ENCODE assay signal across 22 mouse cellular contexts in genomic region chr10:88522795-88523194, GRCm38 (mm10). TPM values are rescaled to one million over a fixed set of nuclear protein-coding genes. Genes with fewer than 3 reads are reported as not detected.
DNase-seq lines count a peak whose midpoint lies in the region; ATAC-seq and TF ChIP-seq lines count a peak whose summit lies in the region.
"Had no signal": no experiment of that assay in that cellular context is flagged by ENCODE, and none has a peak within 500 bp of the region (broad histone marks: within the 10 kb centered on the region; RNA-seq: fewer than 3 reads in every experiment).

No protein-coding gene starts in this region.

- no peaks in the 10 kb centered on the region for H3K27me3 ChIP-seq in intestine, embryonic 15.5 days (replicated peaks)
- H3K27me3 ChIP-seq in intestine, embryonic 16.5 days (replicated peaks; ENCODE audit: control insufficient read depth, insufficient read depth, low read length): no peaks in the 10 kb centered on the region
- H3K27me3 ChIP-seq in intestine, postnatal 0 days (replicated peaks; ENCODE audit: control insufficient read depth, insufficient read depth, low read length): no peaks in the 10 kb centered on the region
- H3K27me3 ChIP-seq in kidney, embryonic 16.5 days (ENCODE audit: insufficient read depth, low read length): no peaks in the 10 kb centered on the region
- H3K27me3 ChIP-seq: CH12.LX had no signal

- no peaks in the 10 kb centered on the region for H3K9me3 ChIP-seq in intestine, embryonic 15.5 days
- no peaks in the 10 kb centered on the region for H3K9me3 ChIP-seq in intestine, embryonic 16.5 days (ENCODE audit: control insufficient read depth, low read length)
- H3K9me3 ChIP-seq in intestine, postnatal 0 days (ENCODE audit: control insufficient read depth): no peaks in the 10 kb centered on the region
- H3K9me3 ChIP-seq in kidney, embryonic 16.5 days (ENCODE audit: low read length): no peaks in the 10 kb centered on the region
- H3K9me3 ChIP-seq: G1E had no signal

- no peak for TF ChIP-seq CTCF in intestine, postnatal 0 days (IDR thresholded peaks at IDR 0.05; ENCODE audit: low read depth)

- WGBS in intestine, embryonic 15.5 days: 65% methylated on average over 8 of the region's 8 CpGs
- 69% methylated on average over 8 of the region's 8 CpGs for WGBS in intestine, embryonic 16.5 days
- WGBS in intestine, postnatal 0 days: 51% methylated on average over 8 of the region's 8 CpGs
- 93% methylated on average over 8 of the region's 8 CpGs for WGBS in kidney, embryonic 16.5 days

- H3K27ac ChIP-seq in intestine, embryonic 15.5 days: 0 out of 2 replicates have a peak overlapping the region, but pooled peaks have one; percentile 42
- H3K27ac ChIP-seq in intestine, embryonic 16.5 days (ENCODE audit: low read length): peak overlapping the region; percentile 65
- peak overlapping the region; percentile 58 for H3K27ac ChIP-seq in intestine, postnatal 0 days (ENCODE audit: low read depth, low read length)
- no peak overlapping the region for H3K27ac ChIP-seq in kidney, embryonic 16.5 days (ENCODE audit: low read length)

- no peak overlapping the region for H3K4me2 ChIP-seq in intestine, embryonic 15.5 days (replicated peaks)
- H3K4me2 ChIP-seq in intestine, embryonic 16.5 days (ENCODE audit: low read depth, low read length): no peak overlapping the region
- H3K4me2 ChIP-seq in intestine, postnatal 0 days (replicated peaks; ENCODE audit: low read depth): no peak overlapping the region
- no peak overlapping the region for H3K4me2 ChIP-seq in kidney, embryonic 16.5 days (replicated peaks; ENCODE audit: low read depth, low read length)

- no peak overlapping the region for H3K4me3 ChIP-seq in intestine, embryonic 15.5 days (replicated peaks)
- no peak overlapping the region for H3K4me3 ChIP-seq in intestine, embryonic 16.5 days (ENCODE audit: low read length)
- H3K4me3 ChIP-seq in intestine, postnatal 0 days (ENCODE audit: low read depth, low read length): no peak overlapping the region
- H3K4me3 ChIP-seq in kidney, embryonic 16.5 days (ENCODE audit: low read length): no peak overlapping the region

- H3K36me3 ChIP-seq in intestine, embryonic 15.5 days: no peaks in the 10 kb centered on the region
- H3K36me3 ChIP-seq in intestine, embryonic 16.5 days (ENCODE audit: control insufficient read depth, insufficient read depth, low read length): no peaks in the 10 kb centered on the region
- no peaks in the 10 kb centered on the region for H3K36me3 ChIP-seq in intestine, postnatal 0 days (ENCODE audit: control insufficient read depth, insufficient read depth)
- H3K36me3 ChIP-seq in kidney, embryonic 16.5 days (ENCODE audit: insufficient read depth, low read length): no peaks in the 10 kb centered on the region
- H3K36me3 ChIP-seq: G1E had no signal

- peak; percentile 92 for ATAC-seq in intestine, embryonic 15.5 days
- peak; percentile 98 for ATAC-seq in intestine, embryonic 16.5 days
- ATAC-seq in intestine, postnatal 0 days: peak; percentile 95
- ATAC-seq in kidney, embryonic 16.5 days (ENCODE audit: low FRiP score, low TSS enrichment): no peak
- ATAC-seq: activated CD4-positive, CD25-positive, alpha-beta regulatory T cell, adult 4 months; CD4-positive, CD25-positive, alpha-beta regulatory T cell, adult 4 months; Patski had no signal

- DNase-seq in heart, adult 11 months: peak; percentile 62
- no peak for DNase-seq in heart, adult 18-20 months
- no peak for DNase-seq in adrenal gland, postnatal 10 days
- no peak for DNase-seq in cerebellum, postnatal 4 days (ENCODE audit: low spot score in 2 of 2)
- DNase-seq: adrenal gland, adult 2 months; adrenal gland, adult 8-10 months; adrenal gland, postnatal 14 days; adrenal gland, postnatal 25 days; adrenal gland, postnatal 36 days; B cell, adult 2 months; cerebellum, adult 11 months; cerebellum, adult 11-12 months; cerebellum, adult 18-20 months had no signal

- no peaks in the 10 kb centered on the region for H3K4me1 ChIP-seq in intestine, embryonic 15.5 days (replicated peaks)
- H3K4me1 ChIP-seq in intestine, embryonic 16.5 days (ENCODE audit: control insufficient read depth, insufficient read depth, low read length): no peaks in the 10 kb centered on the region
- H3K4me1 ChIP-seq in intestine, postnatal 0 days (replicated peaks; ENCODE audit: control insufficient read depth, insufficient read depth, low read length): no peaks in the 10 kb centered on the region
- H3K4me1 ChIP-seq in kidney, embryonic 16.5 days (ENCODE audit: insufficient read depth, low read length): no peaks in the 10 kb centered on the region

- H3K9ac ChIP-seq in intestine, embryonic 15.5 days: no peak overlapping the region
- no peak overlapping the region for H3K9ac ChIP-seq in intestine, embryonic 16.5 days (ENCODE audit: low read depth, low read length)
- no peak overlapping the region for H3K9ac ChIP-seq in intestine, postnatal 0 days (ENCODE audit: low read depth, low read length)
- no peak overlapping the region for H3K9ac ChIP-seq in kidney, embryonic 16.5 days (replicated peaks; ENCODE audit: low read length)

RNA-seq across cellular contexts. Expression of gene Chpt1, which starts 18.9 kb away (rescaled TPM):
- 100 to 1,000 TPM; 329 to 344 TPM for total RNA-seq in heart, adult 18-20 months (2021)
- 219 and 229 TPM in 2 replicates for polyA plus RNA-seq in intestine, embryonic 15.5 days (2015; fragmentation: Nextera tagmentation; extraction: Ambion mirVana)
- 51.1 and 65.7 TPM in 2 replicates for polyA plus RNA-seq in intestine, embryonic 16.5 days (2015; fragmentation: Nextera tagmentation; extraction: Ambion mirVana)
- 631 and 770 TPM in 2 replicates for polyA plus RNA-seq in intestine, postnatal 0 days (2015; fragmentation: Nextera tagmentation; extraction: Ambion mirVana)
- 100 to 1,000 TPM; 225 to 228 TPM for total RNA-seq in adrenal gland, postnatal 10 days (2021)
- polyA plus RNA-seq in kidney, embryonic 16.5 days (2015; fragmentation: Nextera tagmentation; extraction: Ambion mirVana): 26.3 and 32.8 TPM in 2 replicates
